Mouse (Mus musculus) cerebellum, adult 2 months (tissue): Measurements from ENCODE around the gene Arid2. TPM values are rescaled to one million over a fixed set of nuclear protein-coding genes. Genes with fewer than 3 reads are reported as not detected.
A peak's percentile ranks its signal among the peaks of the same experiment; 100 is the strongest.

Experiments
- DNase-seq, 2 experiments: peaks; one replicate each; pipeline ENCODE4 v3.0.0; 2021
- H3K27ac ChIP-seq: fragments of 200-500 bp; 2 replicates; pipeline ENCODE4 v1.5.1; 2012; ENCODE audit warnings: low read length, control low read depth, inconsistent platforms; ENCODE audit not compliant: insufficient read depth
- H3K27me3 ChIP-seq: fragments of 200-500 bp; 2 replicates; pipeline ENCODE4 v1.6.1; 2012; ENCODE audit warnings: inconsistent platforms, mild to moderate bottlenecking, low read length, moderate library complexity; ENCODE audit not compliant: control insufficient read depth, insufficient read depth
- H3K4me1 ChIP-seq: fragments of 200-500 bp; 2 replicates; pipeline ENCODE4 v1.6.1; 2011; ENCODE audit warnings: low read length; ENCODE audit not compliant: control insufficient read depth, insufficient read depth
- H3K4me3 ChIP-seq: fragments of 200-500 bp; replicated peaks from 2 replicates; pipeline ENCODE3; 2011; ENCODE audit warnings: mild to moderate bottlenecking, low read depth, low read length, control low read depth; ENCODE audit not compliant: insufficient read depth
- CTCF ChIP-seq: fragments of 200-500 bp; IDR thresholded peaks from 2 replicates; pipeline ENCODE4 v1.5.1; 2011; ENCODE audit warnings: low read depth, mild to moderate bottlenecking, control low read depth, low read length, moderate library complexity, borderline replicate concordance; ENCODE audit not compliant: insufficient read depth
- POLR2A ChIP-seq: fragments of 200-500 bp; IDR thresholded peaks from 2 replicates; pipeline ENCODE4 v1.6.1; 2011; ENCODE audit warnings: low read length, control low read depth, borderline replicate concordance; ENCODE audit not compliant: insufficient read depth
- WGBS: fragments of 180-500 bp; shearing (Covaris S2); methylation state at CpG from one replicate; pipeline ENCODE4 v1.1.7; 2018; 5-methylcytosine and 5-hydroxymethylcytosine counted together
- polyA plus RNA-seq: library from polyadenylated mRNA; depleted of rRNA; stranded (reverse); fragments of >200 nt; gene quantifications from 2 replicates; pipeline ENCODE4 v1.2.3, GENCODE M21; 2012

The Arid2 gene
- polyA plus RNA-seq, 1 experiment: 17.6 TPM

- Histone ChIP-seq H3K27ac (no peak overlapping the region), H3K4me1 (0 out of 2 replicates have a peak, but pooled peaks cover 4% of the 10 kb centered on the region), H3K27me3 (no peaks in the 10 kb centered on the region), H3K4me3 (no peak overlapping the region)
- 77% methylated on average over 9 of the region's 9 CpGs for WGBS
- DNase-seq: no peak
- no peak for TF ChIP-seq POLR2A
- TF ChIP-seq CTCF: no peak
Measured at GRCm38 (mm10) chr15:96268610-96269009, 18.7 kb upstream of the Arid2 start.

GRCm38 (mm10) chr15:96269402-96269801, 17.9 kb upstream of the Arid2 start:
- 0 out of 2 replicates have a peak, but pooled peaks cover 4% of the 10 kb centered on the region for H3K4me1 ChIP-seq
- 92% methylated on average over 4 of the region's 4 CpGs for WGBS
- H3K4me3 ChIP-seq: no peak overlapping the region

GRCm38 (mm10) chr15:96270272-96270880, 16.9 kb upstream of the Arid2 start:
- WGBS: 83% methylated on average over 10 of the region's 10 CpGs
- TF ChIP-seq CTCF: no peak
- TF ChIP-seq POLR2A: no peak
- H3K4me3 ChIP-seq: no peak overlapping the region

More at GRCm38 (mm10) chr15:96269402-96269801, 17.9 kb upstream of the Arid2 start:
- DNase-seq: no peak
- no peak for TF ChIP-seq CTCF
- no peak for TF ChIP-seq POLR2A
- Histone ChIP-seq H3K27me3 (no peaks in the 10 kb centered on the region), H3K27ac (no peak overlapping the region)

GRCm38 (mm10) chr15:96272356-96272755, 15.0 kb upstream of the Arid2 start:
- Histone ChIP-seq H3K27me3 (no peaks in the 10 kb centered on the region), H3K4me3 (no peak overlapping the region), H3K4me1 (0 out of 2 replicates have a peak, but pooled peaks cover 4% of the 10 kb centered on the region), H3K27ac (no peak overlapping the region)
- TF ChIP-seq POLR2A (no peak), CTCF (no peak)
- peak in 1 of 2 experiments; percentile 35 for DNase-seq
- 92% methylated on average over 11 of the region's 11 CpGs for WGBS

More at GRCm38 (mm10) chr15:96270272-96270880, 16.9 kb upstream of the Arid2 start:
- Histone ChIP-seq H3K27me3 (no peaks in the 10 kb centered on the region), H3K27ac (no peak overlapping the region), H3K4me1 (0 out of 2 replicates have a peak, but pooled peaks cover 4% of the 10 kb centered on the region)
- no peak for DNase-seq

GRCm38 (mm10) chr15:96274341-96274740, 13.0 kb upstream of the Arid2 start:
- H3K4me1 ChIP-seq: 0 out of 2 replicates have a peak, but pooled peaks cover 4% of the 10 kb centered on the region
- H3K27me3 ChIP-seq: no peaks in the 10 kb centered on the region
- no peak for DNase-seq
- H3K27ac ChIP-seq: no peak overlapping the region
- WGBS: 92% methylated on average over 2 of the region's 2 CpGs
- H3K4me3 ChIP-seq: no peak overlapping the region
- TF ChIP-seq CTCF (no peak), POLR2A (no peak)

GRCm38 (mm10) chr15:96275198-96275597, 12.1 kb upstream of the Arid2 start:
- Histone ChIP-seq H3K27me3 (no peaks in the 10 kb centered on the region), H3K4me1 (peaks cover 8% of the 10 kb centered on the region; the same call in 1 of the 2 replicates), H3K4me3 (no peak overlapping the region), H3K27ac (no peak overlapping the region)
- DNase-seq: no peak
- WGBS: 91% methylated on average over 2 of the region's 2 CpGs
- no peak for TF ChIP-seq CTCF
- no peak for TF ChIP-seq POLR2A

- no peak overlapping the region for H3K4me3 ChIP-seq
- TF ChIP-seq CTCF (no peak), POLR2A (no peak)
- no peaks in the 10 kb centered on the region for H3K27me3 ChIP-seq
- WGBS: 82% methylated on average over 9 of the region's 9 CpGs
- H3K27ac ChIP-seq: no peak overlapping the region
- H3K4me1 ChIP-seq: peaks cover 7% of the 10 kb centered on the region
- DNase-seq: no peak
Measured at GRCm38 (mm10) chr15:96275810-96276493, 11.4 kb upstream of the Arid2 start.

- WGBS: 60% methylated on average over 4 of the region's 4 CpGs
- Histone ChIP-seq H3K27me3 (no peaks in the 10 kb centered on the region), H3K27ac (no peak overlapping the region), H3K4me3 (no peak overlapping the region), H3K4me1 (peaks cover 12% of the 10 kb centered on the region)
- DNase-seq: no peak
- TF ChIP-seq POLR2A (no peak), CTCF (no peak)
Measured at GRCm38 (mm10) chr15:96277061-96277460, 10.3 kb upstream of the Arid2 start.
